Mouse (Mus musculus): Measurements from ENCODE around the gene Ada.
"Not testable (repeated sequence)": the region's sequence is repeated elsewhere in the genome, so short reads cannot be mapped to it uniquely, and the experiment has no call there.

Ada gene

DNA sequence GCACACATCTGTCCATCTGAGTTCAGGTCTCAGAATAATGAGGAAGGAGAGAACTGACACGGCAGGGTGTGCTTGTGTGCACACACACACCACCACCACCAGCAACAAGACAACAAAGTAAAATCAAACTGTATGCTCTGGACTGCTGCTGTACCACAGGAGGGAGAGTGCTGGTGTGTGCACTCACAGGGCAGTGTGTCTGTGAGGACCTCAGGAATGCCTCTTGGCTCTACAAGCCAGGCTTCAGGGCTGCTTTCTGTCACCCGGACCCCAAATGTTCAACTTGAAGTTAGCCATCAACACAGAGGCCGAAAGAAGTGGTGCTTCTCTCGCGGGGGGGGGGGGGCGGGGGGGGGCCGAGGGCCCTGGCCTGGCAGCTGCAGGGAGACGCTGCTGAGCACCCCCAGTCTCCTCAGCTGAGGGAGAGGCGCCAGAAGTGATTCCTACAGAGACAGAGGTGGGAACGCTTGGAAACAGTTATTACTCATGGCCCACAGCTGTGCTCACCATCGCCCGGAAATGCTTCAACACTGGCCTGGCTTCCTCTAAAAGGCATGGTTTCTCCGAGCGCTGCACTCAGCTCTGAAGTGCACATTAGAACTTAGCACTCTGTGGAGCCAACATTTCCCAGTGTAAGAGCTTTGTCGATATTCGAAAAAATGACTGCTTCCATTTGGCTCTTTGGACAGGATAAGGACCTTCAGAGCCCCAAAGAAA lies 52.1 kb downstream of the Ada start:
- no peak for DNase-seq (ENCODE audit: low read depth, low spot score)

DNA sequence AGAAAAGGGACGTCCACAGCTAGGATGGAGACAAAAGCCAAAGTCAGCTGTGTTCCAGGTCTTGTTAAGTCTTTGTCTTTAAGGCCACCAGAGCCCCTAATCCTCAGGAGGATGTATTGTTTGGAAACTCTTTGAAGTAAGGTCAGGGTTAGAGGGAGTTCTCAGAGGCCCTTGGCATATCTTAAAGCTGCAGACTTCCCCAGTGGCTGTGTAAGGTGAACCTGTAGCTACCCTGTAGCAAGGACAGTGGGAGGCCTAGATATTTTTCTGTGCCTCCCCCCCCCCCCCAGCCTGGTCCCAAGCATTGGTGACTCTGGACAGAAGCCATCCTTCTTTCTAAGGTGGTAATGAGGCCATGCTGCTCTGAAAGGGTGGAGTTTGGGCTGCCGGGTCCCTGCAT lies 53.3 kb downstream of the Ada start:
- no peak for DNase-seq (ENCODE audit: low read depth, low spot score)

DNA sequence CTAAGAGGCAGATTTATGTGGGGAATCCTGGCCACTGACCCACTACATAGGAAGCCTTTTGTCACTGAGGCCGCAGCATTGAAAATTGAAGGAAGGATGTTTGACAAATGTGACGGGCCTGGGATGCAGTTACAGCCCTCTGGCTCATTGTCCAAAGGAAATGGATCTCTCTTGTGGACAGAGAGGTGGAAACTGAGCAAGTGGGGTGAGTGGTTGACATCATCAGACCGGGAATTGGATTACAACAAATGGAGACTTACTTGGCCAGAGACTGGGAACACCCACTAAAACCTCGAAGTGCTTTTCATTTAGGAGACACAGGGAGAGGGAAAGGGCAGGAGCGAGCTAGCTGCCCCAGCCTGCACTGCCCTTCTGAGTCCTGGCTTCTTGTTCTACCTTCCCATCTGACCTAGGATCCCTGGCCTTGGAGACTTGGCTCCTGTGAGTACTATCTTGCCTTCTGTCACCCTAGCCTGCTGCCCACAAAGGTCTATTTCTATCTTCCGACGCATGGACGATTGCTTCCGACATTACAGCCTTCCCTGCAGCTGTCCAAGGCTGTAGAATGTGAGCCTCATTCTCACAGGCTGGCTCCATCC lies 56.2 kb downstream of the Ada start:
- no peak for DNase-seq (ENCODE audit: low read depth, low spot score)

DNA sequence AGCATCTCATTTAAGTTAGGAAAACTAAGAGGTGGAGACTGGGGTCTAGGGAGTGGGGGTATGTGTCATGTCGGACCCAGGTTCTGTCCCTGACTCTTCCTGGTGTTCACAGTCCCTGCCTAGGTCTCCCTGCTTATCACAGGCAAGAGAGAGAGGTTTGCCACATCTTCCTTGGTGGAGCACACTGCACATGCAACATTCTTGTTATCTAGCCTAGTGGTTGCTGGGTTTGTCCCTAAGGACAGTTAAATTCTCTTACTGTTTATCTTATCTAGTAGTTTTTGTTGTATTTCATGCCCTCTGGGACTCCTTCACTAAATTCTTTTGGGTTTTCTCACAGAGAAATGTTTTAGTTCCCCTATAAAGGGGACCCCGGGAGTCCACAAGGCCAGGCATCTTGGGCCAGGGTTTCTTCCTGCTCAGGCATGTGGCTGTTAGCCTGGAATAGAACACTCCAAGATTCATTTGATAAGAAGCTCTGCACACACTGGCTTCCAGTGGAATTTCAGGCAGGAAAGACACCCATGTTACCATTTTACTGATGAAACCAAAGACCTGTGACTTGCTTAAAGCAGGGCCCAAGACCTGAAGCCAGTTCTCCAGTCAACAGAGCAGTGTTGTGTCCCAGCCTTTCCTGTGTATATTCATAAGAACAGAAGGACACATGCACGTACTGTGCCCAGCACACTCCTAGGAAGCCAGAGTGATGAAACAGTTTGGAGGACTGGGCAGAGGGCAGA lies 57.0 kb downstream of the Ada start:
- DNase-seq (ENCODE audit: low read depth, low spot score), result no peak

DNA sequence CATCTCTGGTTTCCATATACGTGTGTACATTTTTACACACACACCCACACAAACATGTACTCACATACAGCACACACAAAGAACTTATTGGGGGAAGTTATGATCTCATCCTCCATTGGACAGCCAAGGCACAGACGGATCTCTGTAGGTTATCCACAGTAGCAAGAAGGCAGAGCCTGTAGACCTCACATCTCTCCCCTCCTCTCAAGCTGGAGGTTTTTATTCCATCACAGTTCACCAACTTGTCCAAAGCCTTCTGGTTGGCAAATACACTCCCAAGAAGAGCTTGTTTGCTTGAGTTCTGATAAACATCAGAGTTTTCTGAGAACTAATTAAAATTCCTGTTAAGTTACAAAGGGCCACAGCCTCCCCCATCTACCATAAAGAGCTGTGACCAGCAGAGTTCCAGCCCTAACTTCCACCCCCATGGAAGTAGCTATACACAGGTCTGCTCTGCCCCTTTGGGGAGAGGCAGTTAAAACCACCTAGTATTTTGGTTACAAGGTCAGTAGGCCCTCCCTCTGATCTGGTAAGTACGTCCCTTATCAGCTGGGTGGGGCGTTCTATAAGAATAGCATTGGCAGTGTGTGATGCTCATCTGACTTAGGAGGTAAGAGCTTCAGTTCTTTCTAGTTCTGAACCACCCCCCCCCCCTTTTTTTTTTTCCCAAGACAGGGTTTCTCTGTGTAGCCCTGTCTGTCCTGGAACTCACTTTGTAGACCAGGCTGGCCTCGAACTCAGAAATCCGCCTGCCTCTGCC lies 58.0 kb downstream of the Ada start:
- DNase-seq (ENCODE audit: low read depth, low spot score), result no peak

DNA sequence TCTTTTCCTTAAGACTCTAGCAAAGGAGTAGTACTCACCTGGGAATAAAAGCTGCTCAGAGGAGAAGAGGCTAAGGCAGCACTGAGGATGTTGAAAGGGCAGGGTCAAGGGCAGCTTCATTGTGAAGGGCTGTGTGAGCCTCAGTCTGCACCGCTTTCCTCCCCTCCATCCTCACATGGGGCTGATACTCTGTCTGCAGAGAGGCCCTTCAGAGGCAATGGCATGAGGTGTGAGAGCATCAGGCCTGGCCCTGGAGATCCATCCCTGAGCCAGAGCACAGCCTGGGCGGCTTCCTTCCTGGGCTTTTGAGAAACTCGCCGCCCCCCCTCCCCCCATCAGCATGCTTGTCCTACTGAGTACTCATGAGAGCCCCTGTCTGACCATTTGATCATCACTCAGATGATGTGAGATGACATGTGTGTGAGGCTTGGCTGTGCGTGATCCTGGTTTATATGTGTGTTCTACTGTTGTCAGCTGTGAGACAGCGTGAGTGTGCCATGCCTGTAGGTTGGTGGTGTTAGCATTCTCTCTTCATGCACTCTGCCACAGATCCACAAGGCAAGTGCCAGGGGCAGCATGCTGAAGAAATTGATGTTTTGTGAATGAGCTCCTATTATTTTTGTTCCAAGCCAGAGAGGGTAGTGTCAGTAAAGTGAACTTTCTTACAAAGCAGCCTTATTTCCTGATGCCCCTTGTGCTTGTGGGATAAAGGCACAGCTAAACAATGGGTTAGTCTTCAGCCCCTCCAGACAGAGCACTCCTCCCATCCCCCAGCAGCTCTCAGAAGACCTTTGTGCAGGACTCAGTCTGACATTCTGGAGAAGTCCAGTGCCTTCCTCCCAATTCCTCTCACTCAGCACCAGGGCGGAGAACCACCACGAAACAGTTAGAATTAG lies 59.4 kb downstream of the Ada start:
- no peak for DNase-seq (ENCODE audit: low read depth, low spot score)

DNA sequence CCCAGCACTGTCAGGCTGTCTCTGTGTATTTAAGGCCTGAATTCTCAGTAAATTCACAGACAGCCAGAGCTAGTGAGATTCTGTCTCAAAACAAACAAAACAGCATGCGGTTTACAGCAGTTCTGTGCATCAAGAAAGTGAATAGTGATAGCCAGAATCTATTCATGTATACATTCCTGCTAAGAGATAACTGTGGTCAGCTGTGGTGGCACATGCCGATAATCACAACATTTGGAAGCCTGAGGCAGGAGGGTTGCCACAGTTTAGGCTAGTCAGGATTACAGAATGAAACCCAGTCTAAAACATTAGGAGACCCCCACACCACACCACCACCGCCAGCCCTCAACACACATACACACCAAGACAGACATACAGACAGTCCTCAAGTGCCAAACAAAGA lies 60.3 kb downstream of the Ada start:
- DNase-seq (ENCODE audit: low read depth, low spot score), result no peak

DNA sequence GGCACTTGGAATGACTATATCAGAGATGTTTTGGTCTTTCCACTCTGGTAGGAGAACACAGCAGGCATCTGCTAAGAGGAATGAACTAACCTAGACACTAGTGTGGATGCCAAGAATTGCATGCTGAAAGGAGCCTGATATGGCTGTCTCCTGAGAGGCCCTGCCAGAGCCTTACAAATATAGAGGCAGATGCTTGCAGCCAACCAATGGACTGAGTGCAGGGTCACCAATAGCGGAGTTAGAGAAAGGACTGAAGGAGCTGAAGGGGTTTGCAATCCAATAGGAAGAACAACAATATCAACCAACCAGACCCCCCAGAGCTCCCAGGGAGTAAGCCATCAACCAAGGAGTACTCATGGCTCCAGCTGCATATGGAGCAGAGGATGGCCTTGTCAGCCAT lies 61.7 kb downstream of the Ada start:
- not testable (repeated sequence) for DNase-seq (ENCODE audit: low read depth, low spot score)

DNA sequence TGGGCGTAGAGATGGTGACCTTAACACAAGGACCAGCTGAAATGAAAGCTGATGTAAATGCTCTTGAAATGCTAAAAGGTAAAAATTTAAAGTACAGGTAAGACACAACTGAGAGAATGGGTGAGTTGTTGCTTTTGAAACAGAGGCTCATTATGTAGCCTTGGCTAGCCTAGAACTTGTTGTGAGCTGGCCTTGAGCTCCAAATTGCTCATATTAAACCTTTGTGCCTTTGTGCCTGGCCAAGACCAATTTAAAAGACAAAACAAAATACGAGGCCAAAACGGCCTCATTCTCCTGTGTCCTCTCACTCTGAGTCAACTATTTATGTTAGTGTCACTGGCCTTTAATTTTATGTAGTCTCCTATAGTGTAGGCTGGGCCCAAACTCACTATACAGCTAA lies 63.2 kb downstream of the Ada start:
- no peak for DNase-seq (ENCODE audit: low read depth, low spot score)

DNA sequence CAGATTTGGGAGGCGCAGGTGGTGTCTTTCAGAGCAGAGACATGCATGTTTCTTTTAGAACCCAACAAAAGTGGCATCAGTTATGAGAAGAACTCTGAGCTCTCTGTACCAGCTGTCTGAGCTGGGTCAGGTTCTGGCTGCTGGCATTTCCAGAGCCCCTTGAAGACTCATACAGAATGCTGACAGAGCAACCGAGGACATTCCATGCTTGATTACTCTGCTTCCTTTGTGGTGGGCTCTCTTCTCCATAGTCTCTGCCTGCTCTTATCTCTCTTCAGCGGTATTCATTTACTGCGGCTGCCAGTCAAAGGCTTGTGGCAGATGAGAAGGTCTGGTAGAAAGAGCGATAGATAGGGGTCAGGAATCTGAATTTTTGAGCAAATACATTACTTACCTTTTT lies 63.8 kb downstream of the Ada start:
- DNase-seq (ENCODE audit: low read depth, low spot score), result no peak

DNA sequence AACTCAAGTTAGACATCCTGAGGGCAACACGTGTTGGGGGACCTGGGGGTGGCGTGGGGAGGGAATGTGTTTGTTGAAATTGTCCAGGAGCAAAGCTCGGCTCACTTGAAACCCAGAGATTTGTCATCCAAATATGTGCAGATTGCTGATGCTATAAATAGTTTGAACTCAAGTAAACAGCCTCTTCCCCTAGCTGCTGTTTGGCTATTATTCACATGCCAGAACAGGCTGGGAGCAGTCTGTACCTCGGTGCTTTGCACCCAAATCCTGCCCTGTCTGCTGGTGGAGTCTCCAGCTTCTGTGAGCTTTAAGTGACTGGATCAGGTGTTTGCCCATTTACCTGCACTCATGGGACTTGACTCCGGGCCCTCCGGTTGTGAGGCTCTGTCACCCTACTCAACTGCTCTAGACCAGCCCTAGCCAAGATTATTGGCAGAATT lies 64.3 kb downstream of the Ada start:
- DNase-seq (ENCODE audit: low read depth, low spot score), result no peak

DNA sequence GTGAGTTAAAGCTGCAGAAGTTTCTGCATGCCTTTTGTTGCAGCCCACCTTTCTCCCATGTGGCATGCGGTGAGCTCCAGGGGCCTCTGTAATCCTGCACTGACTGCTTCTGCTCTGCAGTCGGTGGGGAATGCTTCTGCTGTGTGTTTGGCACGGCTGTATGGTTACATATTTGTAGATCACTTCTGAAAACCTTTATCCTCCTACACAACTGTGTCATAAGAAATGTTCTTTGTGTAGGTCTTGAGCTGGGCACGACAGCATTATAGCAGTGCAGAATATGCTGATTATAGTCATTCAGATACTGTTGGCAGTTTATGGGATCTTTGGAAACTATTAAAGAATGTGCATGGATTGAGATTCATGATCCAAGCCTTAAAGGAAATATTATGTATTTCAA lies 64.8 kb downstream of the Ada start:
- no peak for DNase-seq (ENCODE audit: low read depth, low spot score)

DNA sequence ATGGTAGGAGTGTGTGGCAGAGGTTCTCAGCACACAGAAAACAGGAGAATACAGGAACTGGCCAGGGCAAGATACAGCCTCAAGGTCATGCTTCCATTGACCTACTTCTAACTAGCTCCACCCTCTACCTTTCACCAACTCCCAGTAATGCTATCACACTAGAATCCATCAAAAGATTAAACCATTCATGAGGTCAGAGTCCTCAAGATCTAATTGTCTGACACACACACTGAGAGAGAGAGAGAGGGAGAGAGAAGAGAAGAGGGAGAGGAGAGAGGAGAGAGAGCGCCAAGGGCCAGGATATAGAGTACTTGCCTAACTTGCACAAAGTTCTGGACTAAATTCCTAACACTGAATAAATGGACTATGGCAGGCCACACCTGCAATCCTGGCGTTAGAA lies 67.7 kb downstream of the Ada start:
- no peak for DNase-seq (ENCODE audit: low read depth, low spot score)

DNA sequence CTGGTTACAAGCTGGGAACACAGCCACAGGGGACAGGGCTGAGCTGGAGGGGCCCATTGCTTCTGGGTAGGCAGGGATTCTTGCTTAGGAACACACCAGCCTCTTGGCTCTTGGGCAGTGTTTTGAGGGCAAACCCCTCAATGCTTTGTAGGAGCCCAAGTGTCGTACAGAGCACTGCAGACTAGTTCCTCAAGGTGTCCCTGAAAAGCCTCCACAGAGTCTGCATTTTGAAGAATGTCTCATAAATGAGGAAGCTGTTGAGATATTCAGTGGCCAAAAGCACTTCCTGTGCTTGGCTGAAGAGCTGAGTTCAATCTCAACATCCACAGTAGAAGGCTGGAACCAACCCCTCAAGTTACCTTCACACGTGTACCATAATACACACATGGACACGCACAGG lies 73.3 kb downstream of the Ada start:
- no peak for DNase-seq (ENCODE audit: low read depth, low spot score)

Measured in embryo, embryonic 11.5 days (tissue).